Mouse (Mus musculus): ENCODE measurements around the gene Fezf1.

DNA sequence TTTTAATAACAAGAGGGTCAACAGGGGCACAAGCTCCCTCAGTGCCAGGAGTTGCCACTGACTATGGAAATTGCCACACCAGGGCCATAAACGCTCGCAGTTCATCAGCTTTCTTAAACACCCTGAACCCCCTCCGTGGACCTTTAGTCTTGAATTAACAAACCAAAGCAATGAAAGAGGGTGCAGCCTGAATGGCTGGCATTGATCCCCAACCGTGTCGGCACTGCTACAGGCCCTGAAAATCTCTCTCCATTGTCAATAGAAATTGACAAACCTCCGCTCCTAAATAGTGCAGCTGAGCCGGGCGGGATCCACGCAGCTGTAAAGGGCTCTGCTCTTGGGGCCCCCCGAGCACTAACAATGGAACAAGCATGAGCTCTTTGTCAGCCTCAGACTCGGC is 24.8 kb upstream of the Fezf1 start:
- TF ChIP-seq CTCF (IDR thresholded peaks at IDR 0.05) (no peak), EP300 (IDR thresholded peaks at IDR 0.05) (no peak)

All from lung, postnatal 0 days (tissue).